ENCODE assay signal across 21 mouse cellular contexts in the genomic region with DNA sequence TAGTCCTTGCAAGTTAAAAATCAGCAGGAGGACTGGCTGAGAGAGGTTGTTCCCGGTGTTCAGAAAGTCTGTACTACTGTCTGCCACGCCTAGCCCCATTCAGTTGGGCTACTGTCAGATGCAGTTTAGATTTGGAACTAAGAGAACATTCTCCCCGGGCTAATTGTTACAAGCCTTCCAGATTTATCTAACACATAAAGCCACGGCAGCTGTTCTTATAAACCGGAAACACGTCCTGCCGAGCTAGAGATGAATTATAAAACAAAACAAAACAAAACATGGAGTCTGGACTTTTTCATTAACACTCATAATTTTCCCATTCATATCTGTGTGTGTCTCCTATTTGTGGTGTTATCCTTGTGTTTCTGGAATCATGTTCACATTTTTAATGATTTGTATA.
DNase-seq lines count a peak whose midpoint lies in the region; ATAC-seq and TF ChIP-seq lines count a peak whose summit lies in the region.
"Had no signal": no experiment of that assay in that cellular context is flagged by ENCODE, and none has a peak within 500 bp of the region (broad histone marks: within the 10 kb centered on the region; RNA-seq: fewer than 3 reads in every experiment).

No protein-coding gene starts in this region.

- no peak overlapping the region for H3K27ac ChIP-seq in kidney, postnatal 0 days
- no peak overlapping the region for H3K27ac ChIP-seq in lung, embryonic 16.5 days (ENCODE audit: low read length)
- H3K27ac ChIP-seq: embryonic facial prominence, embryonic 13.5 days; embryonic facial prominence, embryonic 15.5 days; forebrain, embryonic 10.5 days; forebrain, embryonic 12.5 days had no signal

- no peak for TF ChIP-seq POLR2A in lung, adult 2 months (IDR thresholded peaks at IDR 0.05; ENCODE audit: borderline replicate concordance, extremely low read depth, low read depth, low read length)

- H3K9ac ChIP-seq in kidney, postnatal 0 days (ENCODE audit: low read depth, low read length): no peak overlapping the region
- H3K9ac ChIP-seq in lung, embryonic 16.5 days (ENCODE audit: low read length): no peak overlapping the region
- H3K9ac ChIP-seq: embryonic facial prominence, embryonic 13.5 days; embryonic facial prominence, embryonic 15.5 days; forebrain, embryonic 12.5 days had no signal

- no peaks in the 10 kb centered on the region for H3K27me3 ChIP-seq in kidney, postnatal 0 days (ENCODE audit: insufficient read depth, low read length)
- no peaks in the 10 kb centered on the region for H3K27me3 ChIP-seq in lung, embryonic 16.5 days (ENCODE audit: control insufficient read depth, insufficient read depth, low read depth, low read length)
- H3K27me3 ChIP-seq: embryonic facial prominence, embryonic 13.5 days; embryonic facial prominence, embryonic 15.5 days; forebrain, embryonic 12.5 days had no signal

- peak; percentile 73 for DNase-seq in kidney, postnatal 0 days (ENCODE audit: low spot score)
- no peak for DNase-seq in kidney, postnatal 10 days
- DNase-seq in lung, adult 2 months: no peak
- DNase-seq: adrenal gland, adult 2 months; adrenal gland, postnatal 10 days; adrenal gland, postnatal 25 days; cerebellum, adult 11 months; cerebellum, adult 18-20 months; cerebellum, adult 8-10 months; cerebellum, adult 9-11 months; cerebellum, postnatal 14 days; cerebellum, postnatal 36 days; embryo, embryonic 11 days had no signal

- no peak for ATAC-seq in kidney, postnatal 0 days (replicated peaks; ENCODE audit: low FRiP score, low read depth)
- ATAC-seq in lung, embryonic 16.5 days (ENCODE audit: low read depth): peak; percentile 36; the same call in 1 of the 2 replicates
- ATAC-seq: forebrain, embryonic 14.5 days; forebrain, embryonic 16.5 days had no signal

- H3K4me3 ChIP-seq in kidney, postnatal 0 days (replicated peaks; ENCODE audit: low read depth, low read length): no peak overlapping the region
- no peak overlapping the region for H3K4me3 ChIP-seq in lung, embryonic 16.5 days (ENCODE audit: low read length)
- no peak overlapping the region for H3K4me3 ChIP-seq in lung, adult 2 months (replicated peaks; ENCODE audit: extremely low read depth, low read depth, low read length)
- H3K4me3 ChIP-seq: embryonic facial prominence, embryonic 13.5 days; embryonic facial prominence, embryonic 15.5 days; erythroblast, embryonic 14.5 days; forebrain, embryonic 10.5 days; forebrain, embryonic 12.5 days had no signal

- H3K4me2 ChIP-seq in kidney, postnatal 0 days (ENCODE audit: low read length): no peak overlapping the region
- no peak overlapping the region for H3K4me2 ChIP-seq in lung, embryonic 16.5 days (ENCODE audit: low read depth, low read length)
- H3K4me2 ChIP-seq: embryonic facial prominence, embryonic 13.5 days; embryonic facial prominence, embryonic 15.5 days; forebrain, embryonic 12.5 days had no signal

- WGBS in kidney, postnatal 0 days: 63% methylated on average over 7 of the region's 7 CpGs
- WGBS in lung, embryonic 16.5 days: 42% methylated on average over 7 of the region's 7 CpGs
- 50% methylated on average over 7 of the region's 7 CpGs for WGBS in lung, adult 2 months

- H3K4me1 ChIP-seq in kidney, postnatal 0 days (replicated peaks; ENCODE audit: insufficient read depth, low read length): no peaks in the 10 kb centered on the region
- peaks cover 3% of the 10 kb centered on the region; the same call in 1 of the 2 replicates for H3K4me1 ChIP-seq in lung, embryonic 16.5 days (replicated peaks; ENCODE audit: control insufficient read depth, insufficient read depth, low read length)
- no peaks in the 10 kb centered on the region for H3K4me1 ChIP-seq in lung, adult 2 months (ENCODE audit: control insufficient read depth, insufficient read depth, low read length)
- H3K4me1 ChIP-seq: embryonic facial prominence, embryonic 13.5 days; embryonic facial prominence, embryonic 15.5 days; forebrain, embryonic 10.5 days; forebrain, embryonic 12.5 days had no signal

- TF ChIP-seq CTCF in kidney, postnatal 0 days (IDR thresholded peaks at IDR 0.05; ENCODE audit: low read depth): no peak
- TF ChIP-seq CTCF in lung, adult 2 months (IDR thresholded peaks at IDR 0.05; ENCODE audit: insufficient read depth, low read length): no peak

- no peaks in the 10 kb centered on the region for H3K36me3 ChIP-seq in kidney, postnatal 0 days (ENCODE audit: insufficient read depth, low read length)
- no peaks in the 10 kb centered on the region for H3K36me3 ChIP-seq in lung, embryonic 16.5 days (ENCODE audit: control insufficient read depth, insufficient read depth, low read length)
- H3K36me3 ChIP-seq: embryonic facial prominence, embryonic 13.5 days; embryonic facial prominence, embryonic 15.5 days; forebrain, embryonic 10.5 days; forebrain, embryonic 12.5 days had no signal

- H3K9me3 ChIP-seq in kidney, postnatal 0 days (replicated peaks; ENCODE audit: low read length): no peaks in the 10 kb centered on the region
- no peaks in the 10 kb centered on the region for H3K9me3 ChIP-seq in lung, embryonic 16.5 days (ENCODE audit: control insufficient read depth, low read length)
- H3K9me3 ChIP-seq: embryonic facial prominence, embryonic 13.5 days; embryonic facial prominence, embryonic 15.5 days; forebrain, embryonic 10.5 days; forebrain, embryonic 12.5 days had no signal
